Mouse (Mus musculus) urinary bladder, adult 18-20 months (tissue): ENCODE measurements around the gene Ninj1.

Experiments used
- DNase-seq, 2 experiments: peaks; one replicate each; pipeline ENCODE4 v3.0.0; 2022; ENCODE audit warnings: low spot score in 2 of 2, mixed read lengths in 2 of 2

The Ninj1 gene

DNA sequence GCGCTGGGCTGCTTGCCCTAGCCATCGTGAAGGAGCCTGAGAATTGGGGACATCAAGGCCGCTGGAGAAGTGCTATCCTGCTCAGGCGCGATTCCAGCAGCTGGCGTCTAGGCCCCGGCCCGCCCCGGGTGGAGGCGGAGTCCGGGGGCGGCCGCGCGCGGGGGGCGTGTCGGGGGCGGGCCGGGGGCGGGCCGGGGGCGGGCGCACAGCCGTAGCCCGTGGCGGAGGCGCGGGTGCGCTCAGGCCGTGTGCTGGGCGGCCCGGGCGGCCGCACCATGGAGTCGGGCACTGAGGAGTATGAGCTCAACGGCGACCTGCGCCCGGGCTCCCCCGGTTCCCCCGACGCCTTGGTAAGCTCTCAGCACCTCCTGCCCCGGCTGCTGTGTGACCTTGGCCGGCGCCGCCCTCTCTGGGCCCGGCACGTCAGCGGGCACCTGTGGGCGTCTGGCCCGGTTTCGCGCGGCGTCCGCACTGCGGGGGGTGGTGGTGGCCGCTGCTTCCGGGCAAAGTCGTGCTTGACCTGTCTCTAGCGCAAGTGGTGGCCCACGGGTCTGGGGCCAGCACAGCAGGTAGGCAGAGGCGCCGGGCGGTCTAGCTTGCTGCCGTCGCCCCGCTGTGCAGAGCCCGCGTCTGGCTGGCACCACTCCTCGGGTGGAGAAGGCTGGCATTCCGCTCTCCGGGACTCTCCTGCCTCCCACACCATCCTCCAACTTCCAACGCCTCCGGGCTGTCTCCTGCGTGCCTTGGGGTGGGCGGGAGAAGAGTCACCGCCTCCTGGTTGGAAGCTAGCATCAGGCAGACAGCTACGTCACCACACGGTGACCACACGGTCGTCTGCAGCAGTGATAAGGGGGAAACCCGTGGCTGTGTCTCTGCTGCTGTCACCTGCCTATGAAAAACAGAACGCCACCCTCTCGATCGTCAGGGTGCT, at the start of gene Ninj1:
Gene Ninj1, plus strand, starts transcription at position 198 of the 931 bp plus-strand sequence.
- peak; percentile 71 to 76 for DNase-seq

DNA sequence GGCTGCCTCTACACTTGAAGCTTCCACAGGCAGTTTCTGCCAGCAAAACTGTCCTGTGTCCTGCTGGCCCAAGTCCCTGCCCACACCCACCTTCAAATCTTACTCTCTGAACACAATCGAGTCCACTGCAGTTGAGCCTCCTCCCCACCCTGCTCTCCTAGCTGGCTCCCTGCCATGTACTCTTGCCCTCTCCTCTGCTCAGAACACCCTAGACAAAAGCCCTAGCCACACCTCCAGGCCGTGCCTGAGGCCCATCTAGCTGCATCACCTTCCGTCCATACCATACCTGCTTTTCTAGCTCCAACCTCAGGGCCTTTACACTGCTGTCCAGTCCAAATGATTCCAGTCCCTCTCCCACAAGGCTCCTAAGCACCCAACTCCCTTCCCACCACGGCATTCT, 46.7 kb upstream of the Ninj1 start:
- DNase-seq: no peak

DNA sequence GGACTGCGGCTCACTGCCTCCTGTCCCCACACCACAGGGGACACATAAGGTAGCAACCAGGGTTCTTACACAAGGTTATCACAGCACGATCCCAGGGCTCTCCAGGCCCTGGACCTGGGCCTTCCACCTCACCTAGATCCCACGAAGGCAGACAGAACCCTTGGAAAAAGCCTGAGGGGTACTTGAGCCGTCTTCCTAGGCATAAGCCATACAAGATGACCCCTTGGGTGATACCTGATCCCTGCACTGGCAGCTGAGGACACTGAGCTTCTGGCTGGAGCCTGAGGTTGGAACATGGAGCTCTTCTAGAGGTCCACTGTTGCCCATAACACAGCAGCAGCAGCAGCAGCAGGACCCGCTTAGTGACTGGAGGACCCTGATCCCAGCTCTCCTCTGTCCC, 44.9 kb upstream of the Ninj1 start:
- DNase-seq: no peak

DNA sequence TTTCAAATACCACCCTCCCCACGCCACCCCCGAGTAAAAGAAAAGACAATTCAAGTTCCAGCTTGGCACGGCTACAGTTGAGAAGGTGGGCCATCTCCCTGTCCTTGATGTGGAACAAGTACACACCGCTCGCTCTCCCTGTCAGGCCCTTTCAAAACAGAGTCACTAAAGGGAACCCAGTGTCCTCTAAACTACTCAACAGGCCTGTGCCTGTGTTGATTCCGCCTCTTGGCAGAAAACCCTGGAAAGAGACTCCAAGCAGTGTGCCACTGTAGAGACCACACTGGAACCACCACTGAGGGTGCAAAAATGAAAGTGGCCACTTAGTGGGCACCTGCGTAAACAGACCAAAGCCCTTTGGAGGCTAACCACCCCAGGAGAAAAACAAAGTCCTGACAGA, 44.0 kb upstream of the Ninj1 start:
- no peak for DNase-seq

DNA sequence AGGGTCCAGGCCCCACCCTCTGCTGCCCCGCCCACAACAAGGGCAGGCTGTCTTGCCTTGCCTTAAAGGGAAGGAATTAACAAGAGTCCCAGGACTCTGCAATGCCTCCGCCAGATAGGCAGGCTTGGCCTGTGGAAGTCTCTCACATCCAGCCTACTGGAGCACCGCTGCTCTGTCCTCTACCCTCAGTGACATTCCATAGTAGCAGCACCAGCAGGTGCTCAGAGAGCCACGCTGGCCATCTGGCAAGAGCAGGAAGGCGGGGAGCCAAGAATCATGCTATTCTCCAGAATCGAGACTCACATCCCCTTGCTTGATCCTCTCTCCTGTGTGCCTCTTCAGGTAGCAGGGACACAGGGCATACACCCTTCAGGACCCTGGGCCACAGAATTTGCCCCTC, 42.8 kb upstream of the Ninj1 start:
- DNase-seq: no peak

DNA sequence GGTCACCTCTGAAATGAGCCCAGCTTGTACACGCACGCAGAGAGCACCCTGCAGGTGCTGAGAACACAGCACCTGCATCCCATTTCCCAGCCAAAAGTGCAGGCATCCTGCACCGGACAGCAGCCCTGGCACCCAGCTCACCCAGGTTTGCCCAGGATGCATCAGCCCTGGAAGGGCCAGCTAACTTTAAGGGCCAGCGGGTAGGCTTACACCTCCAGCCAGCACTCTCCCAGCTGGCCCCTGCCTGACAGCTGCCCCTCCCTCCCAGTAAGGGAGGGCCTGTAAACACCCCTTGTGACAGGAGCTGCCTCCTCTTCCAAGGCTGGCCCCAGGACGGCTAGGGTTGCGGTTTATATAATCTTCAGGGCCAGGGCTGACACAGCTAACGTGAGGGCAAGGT, 41.9 kb upstream of the Ninj1 start:
- DNase-seq: no peak

DNA sequence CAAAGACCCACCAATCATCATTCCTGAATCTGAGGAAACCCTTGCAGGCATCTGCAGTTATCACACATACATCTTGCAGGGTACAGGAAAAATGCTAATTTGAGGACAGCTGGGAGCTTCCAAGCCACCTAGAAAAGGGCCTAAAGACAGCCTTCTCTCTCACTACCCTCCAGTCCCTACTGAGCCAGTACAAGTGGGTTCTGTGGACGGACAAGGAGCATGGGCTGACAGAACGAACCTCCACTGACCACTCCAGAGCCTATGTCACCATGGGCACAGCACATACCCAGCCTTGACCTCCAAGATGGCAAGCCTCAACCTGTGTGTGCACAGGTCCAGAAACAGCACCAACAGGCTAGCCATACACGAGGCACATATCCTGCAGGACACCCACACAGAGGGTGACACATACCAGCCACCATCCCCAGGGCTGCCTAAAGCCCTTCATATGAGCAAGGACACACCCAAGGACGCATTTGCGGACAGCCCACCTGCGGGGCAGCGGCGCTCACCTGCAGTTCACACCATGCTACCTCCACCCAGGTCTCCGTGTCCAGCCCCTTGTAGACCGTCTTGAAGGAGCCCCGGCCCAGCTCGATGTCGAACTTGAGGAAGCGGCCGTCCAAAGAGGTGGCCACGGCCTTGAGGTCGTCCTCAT, 41.1 kb upstream of the Ninj1 start:
- no peak for DNase-seq

DNA sequence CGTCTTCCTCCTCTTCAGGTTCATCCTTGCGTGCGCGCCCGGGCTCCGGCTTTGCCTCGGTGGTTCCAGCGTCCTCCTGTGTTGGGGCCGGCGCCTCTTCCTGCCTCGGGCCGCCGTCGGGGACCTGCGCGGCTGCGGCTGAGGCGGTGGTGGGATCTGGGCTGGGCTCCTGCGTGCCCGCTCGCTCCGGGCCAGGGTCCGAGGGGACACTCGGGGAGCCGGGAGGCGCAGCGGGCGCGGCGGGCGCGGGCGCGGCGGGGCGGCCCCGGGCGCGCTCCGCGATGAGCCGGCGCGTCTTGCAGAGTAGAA, 40.6 kb upstream of the Ninj1 start:
- DNase-seq: no peak

DNA sequence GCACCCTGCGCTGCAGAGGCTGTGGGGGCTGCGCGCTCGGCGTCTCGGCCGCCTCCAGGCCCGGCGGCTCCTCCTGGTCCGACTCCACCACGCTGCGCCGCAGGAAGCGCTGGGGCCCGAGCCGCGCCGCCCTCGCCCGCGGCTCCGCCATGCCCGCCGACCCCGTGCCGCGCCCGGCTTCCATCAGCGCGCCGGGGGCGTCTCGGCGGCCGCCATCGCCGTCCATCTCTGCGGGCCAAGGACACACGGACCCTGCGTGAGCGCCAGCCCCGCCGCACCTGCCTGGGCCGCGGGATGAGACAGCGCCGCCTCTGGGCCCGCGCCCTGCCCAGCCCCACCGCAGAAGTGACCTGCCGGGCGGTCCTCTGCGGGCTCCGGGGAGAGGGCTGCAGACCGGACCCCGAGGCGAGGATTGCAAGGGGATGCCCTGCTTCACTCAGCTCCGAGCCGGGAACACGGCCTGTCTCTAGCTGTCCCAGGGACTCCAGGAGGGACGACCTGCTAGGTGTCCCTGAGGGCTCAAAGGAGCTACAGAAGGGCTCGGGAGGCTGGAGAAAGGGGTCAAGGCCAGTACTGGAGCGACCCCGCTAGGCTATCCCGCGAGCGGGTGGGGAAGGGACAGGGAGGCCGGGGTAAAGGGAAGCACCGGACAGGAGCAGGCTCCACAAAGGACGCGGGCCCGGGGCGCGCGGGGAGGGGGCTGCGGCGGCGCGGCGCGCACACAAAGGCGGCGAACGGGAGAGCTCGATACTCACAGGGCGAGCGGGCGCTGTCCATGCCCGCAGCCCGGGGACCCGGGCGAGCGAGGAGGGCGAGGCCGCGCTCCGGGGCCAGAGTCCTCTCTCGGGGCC, 40.1 kb upstream of the Ninj1 start:
- DNase-seq: peak in 1 of 2 experiments; percentile 45

DNA sequence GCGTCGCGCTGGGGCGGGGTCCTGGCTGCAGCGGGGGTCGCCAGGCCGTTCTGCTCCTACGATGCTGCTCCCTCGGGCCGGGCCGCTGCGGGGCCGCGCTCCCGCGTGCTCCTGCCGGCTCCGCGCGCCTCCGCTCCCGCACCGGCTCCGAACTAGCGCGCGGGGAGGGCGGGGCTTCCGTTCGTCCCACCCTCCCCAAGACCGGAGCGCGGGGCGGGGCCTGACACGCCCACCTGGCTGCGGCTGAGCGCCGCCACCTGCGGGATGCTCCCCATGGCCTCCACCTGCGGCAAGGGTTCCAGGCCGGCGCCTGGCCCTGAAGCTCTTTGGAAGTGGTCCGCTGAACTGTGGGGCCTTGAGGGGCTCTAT, 39.4 kb upstream of the Ninj1 start, which contains the start of gene Wnk2:
Gene Wnk2, minus strand, starts transcription at position 157 of the 369 bp plus-strand sequence.
- DNase-seq: peak; percentile 49 to 52

DNA sequence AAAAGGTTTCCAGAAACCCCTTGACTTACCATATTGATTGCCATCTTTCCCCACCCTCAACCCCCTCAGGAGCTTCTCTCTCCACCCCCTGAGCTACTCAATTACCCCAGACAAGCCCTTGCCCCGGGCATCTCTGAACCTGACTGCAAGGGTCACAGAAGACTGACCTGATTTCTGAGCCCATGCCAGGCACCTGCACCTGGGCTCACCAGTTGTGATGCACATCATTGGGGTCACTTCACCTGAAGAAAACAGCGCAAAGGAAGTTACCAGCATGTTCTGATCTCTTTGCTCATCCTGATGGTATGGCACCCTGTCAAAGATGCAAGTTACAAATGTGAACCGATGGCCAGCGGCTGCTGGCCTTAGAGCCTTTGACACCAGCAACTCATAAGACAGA, 38.6 kb upstream of the Ninj1 start:
- no peak for DNase-seq

DNA sequence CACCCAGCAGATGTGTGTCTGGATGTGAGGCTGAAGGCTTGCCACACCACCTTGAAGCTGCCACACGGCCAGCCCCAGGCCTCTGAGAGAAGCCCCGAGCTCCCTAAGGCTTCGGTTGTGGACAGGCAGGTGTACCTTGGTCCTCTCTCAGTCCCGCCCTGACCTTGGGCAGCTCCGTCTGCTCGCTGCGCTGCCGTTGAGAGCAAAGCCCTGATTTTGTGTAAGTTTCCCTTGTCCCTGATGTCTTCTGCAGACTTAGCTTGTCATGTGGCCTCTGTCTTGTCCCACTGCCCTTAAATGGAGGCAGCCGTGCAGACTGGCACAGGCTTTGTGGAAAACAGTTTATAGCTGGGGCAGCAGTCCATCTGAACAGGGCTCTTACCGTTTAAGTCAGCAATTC, 33.3 kb upstream of the Ninj1 start:
- no peak for DNase-seq

DNA sequence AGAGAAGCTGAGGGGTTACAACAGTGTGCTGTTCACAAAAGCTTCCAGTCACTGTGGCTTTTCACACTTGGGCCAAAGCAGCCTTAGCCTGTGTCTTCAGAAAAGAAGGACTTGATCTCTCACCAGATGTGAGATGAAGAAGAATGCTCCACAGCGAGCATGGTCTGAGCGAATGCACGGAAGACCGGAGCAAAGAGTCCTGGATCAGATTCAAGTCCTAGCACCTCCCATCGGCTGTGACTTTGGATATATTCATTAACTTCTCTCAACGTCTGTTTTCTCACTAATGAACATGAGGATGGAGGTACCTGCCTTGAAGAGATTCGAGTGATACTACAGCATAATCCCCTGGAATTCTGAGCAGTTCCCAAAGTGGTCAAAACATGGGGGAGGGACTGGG, 32.7 kb upstream of the Ninj1 start:
- DNase-seq: no peak

DNA sequence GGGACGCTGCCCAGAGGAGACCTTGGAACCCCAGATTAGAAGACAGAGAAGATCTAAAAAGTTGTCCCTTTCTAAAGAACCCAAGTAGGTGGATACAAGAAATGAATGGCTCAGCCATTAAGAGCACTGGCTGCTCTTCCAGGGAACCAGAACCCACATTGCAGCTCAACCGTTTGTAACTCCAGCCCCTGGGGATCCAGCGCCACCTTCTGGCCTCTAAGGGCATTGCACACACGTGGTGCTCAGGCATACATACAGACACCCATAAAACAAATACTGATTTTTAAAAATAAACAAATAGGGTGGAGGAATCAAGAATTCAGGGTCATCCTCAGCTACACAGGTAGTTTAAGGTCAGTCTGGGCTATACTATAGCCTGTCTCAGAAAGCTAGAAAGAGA, 30.6 kb upstream of the Ninj1 start:
- DNase-seq: no peak

DNA sequence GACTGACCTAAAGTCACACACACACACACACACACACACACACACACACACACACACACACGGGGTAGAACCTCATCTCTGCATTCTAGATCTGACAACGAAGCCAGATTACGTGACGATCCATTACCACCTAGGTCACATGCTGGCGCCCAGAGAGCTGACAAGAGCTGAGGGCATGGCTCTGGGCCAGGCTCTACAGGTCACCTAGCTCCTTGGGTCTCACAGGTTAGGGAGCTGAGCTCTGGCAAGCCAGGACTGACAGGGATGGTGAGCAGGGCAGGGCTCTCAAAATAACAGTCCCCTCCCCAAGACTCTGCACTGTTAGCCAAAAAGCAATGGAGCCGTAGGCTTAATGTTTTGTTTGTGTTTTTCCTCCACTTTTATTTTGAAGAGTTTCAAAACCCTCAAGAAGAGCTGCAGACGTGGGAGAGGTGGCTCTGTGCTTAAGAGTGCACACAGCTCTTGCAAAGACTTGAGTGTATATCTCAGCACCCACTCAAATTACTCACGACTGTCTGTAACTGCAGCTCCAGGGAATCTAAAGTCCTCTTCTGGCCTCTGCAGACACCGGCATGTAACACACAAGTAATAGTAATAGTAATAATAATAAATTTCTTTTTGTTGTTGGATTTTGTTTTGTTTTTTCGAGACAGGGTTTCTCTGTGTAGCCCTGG, 29.1 kb upstream of the Ninj1 start:
- DNase-seq: no peak

DNA sequence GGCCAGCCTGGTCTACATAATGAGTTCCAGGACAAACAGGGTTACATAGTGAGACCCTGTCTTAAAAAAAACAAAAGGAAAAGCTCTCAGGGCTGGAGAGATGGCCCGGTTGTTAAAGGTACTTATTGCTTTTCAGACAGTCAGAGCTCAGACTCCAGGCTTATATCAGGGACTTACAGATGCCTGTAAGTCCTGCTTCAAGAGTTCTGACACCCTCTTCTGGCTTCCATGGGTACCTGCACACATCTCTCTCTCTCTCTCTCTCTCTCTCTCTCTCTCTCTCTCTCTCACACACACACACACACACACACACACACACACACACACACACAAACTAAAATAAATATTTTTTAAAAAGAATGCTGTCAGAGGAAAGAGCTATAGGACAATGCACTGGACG, 26.0 kb upstream of the Ninj1 start:
- DNase-seq: no peak

DNA sequence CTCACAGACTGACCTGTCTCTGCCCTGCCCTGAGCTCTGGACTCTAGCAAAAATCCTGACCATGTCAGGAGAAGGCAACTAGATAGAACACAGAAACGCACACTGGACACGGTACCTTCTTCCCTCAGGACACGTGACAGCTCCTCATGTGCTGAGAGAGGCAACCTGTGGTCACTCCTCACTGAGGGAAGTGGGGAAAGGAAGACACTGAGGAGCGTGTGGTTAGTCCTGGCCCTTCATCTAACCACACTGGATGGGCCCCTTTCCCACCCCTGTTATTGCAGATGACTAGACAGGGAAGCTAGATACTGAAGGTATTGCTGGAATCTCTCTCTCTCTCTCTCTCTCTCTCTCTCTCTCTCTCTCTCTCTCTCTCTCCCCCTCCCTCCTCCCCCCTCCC, 24.6 kb upstream of the Ninj1 start:
- no peak for DNase-seq

DNA sequence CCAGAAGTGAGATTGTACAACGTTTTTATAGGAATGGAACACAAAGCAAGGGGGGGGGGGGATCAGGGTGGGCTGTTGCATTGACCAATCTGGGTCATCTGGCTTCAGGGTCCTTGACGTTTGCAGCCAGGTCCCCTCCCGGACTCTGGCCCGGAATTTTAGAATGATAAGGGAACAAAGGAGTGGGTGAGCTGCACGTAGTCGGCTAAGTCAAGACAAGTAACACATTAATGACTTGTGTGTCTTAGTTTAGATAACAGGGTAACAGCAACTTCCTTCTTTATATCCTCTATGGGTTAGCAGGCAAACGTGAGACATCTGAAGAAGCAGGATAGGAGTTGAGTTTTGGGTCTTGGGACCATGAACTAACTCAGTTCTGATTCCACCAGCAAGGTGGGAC, 23.6 kb upstream of the Ninj1 start:
- no peak for DNase-seq

DNA sequence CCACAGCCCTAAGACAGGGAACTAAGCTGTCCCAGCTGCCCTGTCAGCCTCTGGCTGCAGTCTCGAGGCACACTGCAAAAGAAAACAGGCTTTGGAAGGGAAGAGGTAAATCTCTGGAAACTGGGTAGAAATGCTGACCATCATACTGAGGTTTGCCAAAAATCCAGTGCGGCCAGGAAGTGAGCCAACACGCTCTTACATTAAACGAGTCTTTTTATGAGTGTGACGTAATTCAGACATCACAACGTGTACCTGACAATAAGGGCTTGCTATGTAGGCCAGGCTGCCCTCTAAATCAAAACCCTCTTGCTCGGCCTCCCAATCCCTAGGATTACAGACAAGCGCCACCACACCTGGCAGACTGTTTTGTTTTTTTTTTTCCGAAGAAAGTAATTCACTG, 20.2 kb upstream of the Ninj1 start:
- no peak for DNase-seq

DNA sequence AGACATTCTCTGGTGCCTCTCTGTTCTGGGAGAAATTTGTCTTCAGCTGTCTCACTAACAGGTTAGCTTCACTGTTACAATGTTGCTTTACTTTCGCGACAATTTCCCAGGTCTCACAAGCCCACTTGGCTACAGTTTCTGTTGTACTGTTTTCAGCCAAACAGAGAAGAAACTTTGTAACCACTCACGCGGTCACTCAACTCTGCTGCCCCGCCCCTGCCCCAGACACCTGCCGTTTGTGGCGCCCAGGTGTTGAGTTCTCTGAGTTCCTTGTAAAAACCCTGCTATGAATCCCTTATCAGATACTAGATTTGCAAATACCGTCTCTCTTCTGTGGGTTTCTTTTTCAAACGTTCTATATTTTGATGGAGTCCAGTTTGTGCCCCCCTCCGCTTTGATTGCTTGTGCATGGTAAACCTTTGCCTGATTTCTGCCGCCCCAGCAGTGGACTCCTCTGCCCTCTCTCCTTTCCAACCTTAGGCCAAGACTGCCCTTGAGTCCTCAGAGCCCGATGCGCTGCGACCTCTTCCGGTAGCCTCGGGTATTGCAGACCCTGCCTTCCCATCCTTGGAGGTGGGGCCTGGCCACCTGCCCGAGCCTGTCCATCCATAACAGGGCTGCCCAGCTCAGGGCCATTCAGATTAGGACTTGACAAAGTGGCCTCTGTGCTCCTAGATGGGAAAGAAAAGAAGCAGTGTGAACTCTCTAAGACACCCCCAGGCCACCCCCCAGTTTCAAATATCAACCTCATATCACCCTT, 17.7 kb upstream of the Ninj1 start:
- peak; percentile 81 to 92 for DNase-seq

DNA sequence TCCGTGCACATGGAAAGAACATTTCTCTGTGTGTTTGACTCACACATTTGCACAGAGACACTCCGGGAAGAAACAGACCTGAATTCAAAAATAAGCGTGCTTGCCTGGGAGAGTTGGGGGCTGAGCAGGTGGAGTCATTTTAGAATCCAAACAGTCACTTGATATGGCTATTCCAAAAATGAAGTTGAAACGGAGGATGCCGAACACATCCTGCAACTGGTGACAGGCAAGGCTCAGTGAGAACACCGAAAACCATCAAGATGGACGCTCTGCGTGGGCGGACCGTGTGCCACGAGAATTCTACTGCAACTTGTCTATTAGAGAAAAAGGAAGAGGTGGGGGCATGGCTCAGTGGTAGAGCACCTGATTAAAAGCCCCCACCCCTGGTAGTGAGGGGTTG, 16.7 kb upstream of the Ninj1 start:
- no peak for DNase-seq
